Mouse (Mus musculus) 416B (cell line): ENCODE measurements around the gene Hexa.

Source experiments
- DNase-seq: peaks from one replicate; pipeline ENCODE4 v3.0.0; 2011; ENCODE audit warnings: low read depth

Gene Hexa

DNA sequence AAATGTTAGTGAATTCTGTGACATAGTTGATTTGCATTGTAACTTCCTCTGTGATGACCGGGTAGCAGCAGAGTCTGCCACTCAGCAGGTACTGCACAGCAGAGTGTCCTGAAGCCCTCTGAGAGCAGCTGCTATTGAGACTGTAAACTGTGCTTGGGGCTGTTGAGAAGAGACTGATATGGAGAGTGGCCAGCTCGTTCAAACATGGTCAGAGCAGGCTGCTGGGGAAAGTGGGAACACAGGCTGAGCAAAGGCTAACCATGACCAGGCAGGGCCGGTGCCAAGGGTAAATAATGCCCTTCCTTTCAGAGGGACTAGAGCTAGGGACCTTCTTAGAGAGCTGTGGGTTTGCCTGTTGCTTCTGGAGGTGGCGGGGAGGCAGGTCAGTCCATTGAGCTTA is 14.4 kb downstream of the Hexa start:
- DNase-seq: no peak

DNA sequence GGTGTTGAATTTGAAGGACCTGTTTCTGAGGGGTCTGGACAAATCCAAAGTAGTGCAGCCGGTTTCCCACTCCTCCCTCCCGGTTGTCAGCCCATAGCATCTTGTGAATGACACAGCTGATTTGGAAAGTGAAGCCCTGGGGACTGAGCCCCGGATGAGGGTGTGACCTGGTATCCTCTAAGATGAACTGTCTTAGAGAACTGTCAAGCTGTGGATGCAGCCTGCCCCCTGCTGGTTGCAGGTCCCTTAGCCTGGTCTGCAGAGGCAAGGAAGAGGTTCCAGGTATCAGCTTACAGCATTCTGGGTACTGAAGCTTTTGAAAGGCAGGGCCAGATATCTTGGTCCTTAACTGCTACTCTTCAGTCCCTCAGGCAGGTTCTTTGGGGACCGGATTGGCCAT is 26.3 kb downstream of the Hexa start:
- DNase-seq: peak; percentile 92

DNA sequence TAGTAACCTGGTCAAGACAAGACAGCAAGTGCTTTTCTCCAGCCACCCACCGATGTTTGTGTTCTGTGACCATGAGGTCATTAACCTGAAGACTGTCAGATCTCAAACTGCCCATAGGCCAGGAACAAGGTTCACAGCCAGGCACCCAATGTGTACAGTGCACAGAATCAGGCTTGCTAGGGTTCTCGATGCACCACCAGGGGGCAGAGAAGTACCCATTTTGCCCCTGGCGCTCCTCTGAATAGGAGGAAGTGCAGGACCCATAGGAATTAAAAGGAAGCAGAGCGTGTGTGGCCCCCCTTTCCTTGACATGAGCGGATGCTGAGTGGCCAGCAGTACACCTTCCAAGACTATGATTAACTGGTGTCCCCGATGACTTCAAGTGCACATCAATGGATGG is 27.8 kb downstream of the Hexa start:
- peak; percentile 83 for DNase-seq

DNA sequence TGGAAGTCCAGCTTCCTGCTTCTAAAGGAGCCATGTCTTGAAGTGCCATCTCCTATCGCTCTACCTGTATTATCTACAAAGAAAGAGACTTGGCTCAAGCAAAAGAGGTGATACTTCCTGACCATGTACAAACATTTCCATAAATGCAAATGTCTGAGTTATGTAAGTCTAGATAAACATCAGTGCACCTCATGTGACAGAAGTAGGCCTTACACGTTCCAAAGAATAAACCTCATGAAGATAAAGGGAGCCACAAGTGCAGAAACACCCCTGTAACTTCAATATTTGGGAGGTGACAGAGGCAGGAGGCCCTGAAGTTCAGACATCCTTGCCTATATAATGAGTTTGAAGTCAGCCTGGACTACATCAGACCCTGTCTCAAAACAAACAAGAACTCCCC is 32.5 kb downstream of the Hexa start:
- DNase-seq: no peak

DNA sequence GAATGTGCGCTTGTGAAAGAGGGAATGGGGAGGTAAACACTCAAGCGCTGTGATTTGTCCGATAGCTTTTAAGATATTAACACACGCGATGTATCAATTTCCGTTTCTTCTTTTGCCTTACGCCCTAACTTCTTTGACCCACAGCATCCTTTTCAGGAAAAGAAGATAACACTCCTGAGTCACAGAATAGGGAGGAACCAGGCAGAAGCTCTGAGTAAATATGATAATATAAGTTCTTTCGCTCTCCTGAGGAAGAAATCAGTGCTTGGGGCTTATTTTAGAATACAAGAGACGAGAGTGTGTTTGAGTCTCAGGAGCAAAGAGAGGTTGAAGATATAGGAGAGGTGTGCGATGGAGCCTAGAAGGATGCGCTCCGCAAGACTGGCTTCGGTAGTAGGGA is 38.1 kb downstream of the Hexa start:
- DNase-seq: no peak

DNA sequence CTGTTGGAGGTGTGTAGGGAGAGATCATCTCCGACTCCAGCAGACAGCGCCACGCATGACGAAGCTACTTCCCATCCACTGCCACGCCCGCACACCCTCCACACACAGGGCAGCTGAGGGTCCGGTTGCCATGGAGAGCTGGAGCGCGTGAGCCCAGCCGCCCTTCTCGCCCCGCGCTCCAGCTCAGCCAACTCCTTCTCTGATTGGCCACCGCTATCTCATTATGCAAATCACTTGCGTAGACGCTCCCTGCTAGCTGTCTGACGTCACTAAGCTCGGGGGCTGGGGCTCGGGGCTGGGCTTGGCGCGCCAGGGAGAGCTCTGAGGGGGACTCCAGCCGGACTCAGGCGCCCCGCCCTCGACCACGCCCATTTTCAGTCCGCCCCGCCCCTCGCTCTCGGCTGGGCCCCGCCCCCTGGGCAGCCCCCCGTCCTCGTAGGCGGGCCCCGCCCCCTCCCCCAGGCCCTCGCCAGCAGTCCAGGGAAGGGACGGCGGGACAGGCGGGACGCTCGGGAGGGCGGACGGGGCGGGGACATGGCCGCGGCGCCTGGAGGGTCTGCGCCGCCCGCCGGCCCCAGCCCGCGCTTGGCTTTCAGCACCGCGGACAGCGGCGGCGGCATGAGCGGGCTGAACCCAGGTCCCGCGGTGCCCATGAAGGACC is 38.6 kb downstream of the Hexa start, which contains the start of gene Celf6:
TSS of gene Celf6 (plus strand) at position 74 of the 661 bp plus-strand sequence.
- no peak for DNase-seq

DNA sequence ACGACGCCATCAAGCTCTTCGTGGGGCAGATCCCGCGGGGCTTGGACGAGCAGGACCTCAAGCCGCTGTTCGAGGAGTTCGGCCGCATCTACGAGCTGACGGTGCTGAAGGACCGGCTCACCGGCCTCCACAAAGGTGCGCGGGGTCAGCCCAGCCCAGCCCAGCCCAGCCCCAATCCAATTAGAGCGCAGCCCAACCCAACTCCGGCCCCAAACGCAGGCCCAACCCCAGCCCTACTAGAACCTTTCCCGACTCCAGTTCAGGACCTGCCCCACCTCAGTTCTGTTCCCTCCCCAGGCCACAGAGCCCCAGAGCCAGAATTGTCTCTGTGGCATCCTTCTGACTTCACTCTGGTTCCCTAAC is 39.1 kb downstream of the Hexa start:
- DNase-seq: no peak

DNA sequence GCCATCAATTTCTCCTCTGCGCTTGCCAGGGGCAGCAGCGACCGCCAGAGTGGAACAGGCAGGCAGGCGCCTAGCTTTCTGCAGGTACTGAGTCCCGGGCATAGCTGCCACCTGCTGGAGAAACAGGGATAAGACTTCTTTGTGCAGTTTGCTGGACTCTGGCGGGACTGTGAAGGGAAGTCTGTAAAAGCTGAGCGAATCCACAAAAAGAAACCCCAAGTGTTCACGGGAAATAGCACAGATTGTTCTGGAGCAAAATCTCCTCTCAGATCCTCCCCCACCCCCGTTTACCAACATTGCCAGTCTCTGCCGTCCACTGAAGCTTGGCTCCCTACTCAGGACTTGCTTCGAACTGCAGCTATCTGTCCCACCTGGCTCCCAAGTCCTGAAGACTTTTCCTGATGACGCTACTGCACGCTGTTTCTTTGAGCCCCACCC is 45.5 kb downstream of the Hexa start:
- peak; percentile 80 for DNase-seq

DNA sequence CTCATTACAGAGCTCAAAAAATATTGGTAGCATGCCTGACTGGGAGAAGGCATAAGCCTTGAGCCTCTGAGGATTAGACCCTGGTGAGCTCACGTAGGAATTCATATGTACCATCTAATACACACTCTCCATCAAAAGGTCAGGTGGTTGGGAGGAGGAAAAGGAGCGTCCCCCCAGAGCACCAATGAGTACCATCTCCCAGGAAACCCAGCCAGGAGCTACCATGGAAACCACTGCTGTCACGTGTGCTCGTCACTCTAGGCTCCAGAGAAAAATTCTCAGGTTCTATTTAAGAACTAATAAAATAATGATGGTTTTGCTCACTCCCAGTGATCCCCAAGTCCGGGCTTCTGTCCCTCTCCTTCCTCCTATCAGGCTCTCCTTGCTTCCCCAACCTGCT is 48.9 kb downstream of the Hexa start:
- no peak for DNase-seq

DNA sequence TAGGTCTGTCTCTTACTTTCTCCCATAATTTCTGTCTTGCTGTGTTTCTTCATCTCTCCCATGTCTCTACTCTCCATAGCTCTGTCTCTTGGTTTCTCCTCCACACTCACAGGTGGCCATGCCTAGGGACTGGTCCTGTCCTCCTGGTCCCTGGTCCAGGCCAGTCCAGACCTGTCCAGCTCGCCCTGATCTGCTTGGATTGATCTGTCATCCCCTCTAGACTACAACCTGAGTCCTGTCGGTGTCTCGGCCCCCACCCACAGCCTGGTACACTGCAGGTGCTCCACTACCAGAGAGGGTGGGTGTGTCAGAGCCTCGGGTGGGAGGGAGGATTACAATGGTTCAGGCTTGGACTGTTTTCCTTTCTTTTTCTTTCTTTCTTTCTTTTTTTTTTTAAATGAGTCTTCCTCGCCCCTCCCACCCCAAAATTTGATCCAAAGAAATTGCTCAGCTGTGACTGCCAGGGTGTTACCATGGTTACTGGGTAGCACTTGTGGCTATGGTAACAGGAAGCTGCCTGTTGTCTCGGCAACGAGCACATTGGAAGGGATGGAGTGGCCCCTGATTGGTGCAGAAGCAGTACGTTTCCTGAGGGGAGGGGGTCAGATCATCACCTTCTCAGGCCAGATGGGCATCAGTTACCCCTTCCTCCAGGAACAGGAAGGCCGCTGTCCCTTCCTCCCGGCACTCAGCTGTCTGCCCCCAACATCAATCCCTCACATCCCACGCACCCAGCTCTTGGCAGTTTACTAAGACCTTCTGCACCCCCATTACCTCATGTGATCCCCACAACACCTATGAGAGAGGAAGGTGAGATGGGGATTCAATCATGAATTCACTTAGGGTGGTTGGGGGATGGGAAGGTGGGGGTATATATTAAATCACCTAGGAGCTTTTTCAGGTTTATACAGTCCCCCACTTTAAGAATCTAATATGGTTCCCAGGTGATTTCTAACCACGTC is 49.7 kb downstream of the Hexa start:
- peak; percentile 24 for DNase-seq

DNA sequence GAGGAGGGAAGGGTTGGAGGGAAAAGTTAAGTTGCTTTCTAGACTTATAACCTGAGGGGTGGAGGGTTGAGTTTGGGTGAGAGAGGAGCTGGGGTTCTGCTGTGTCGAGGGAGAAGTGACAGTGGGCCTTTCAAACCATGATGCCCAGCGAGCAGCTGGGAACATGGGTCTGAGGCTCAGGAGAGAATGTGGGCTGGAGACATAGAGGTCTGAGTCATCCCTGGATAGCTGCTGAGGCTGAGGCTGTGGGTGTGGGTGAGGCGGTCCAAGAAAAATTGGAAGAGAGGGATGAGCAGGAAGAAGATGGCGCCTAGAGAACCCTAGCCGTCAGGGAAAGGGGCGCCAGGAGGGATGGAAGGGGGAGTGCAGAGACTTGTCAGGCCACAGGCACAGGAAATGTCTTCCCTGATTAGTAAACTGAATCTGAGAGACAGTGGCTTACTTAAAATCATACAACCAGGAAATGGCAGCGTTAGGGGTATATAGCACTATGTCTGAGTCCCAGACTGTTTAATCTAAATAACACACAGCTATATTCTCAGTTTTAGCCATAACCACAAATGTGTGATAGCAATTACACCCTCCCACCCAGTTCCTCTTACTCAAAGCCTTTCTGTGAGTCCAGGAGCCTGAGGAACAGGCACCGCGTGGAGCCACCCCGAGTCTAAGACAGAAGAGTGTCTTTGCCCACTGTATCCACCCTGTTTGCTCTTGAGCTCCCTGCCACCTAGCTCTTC is 50.5 kb downstream of the Hexa start:
- peak; percentile 26 for DNase-seq

DNA sequence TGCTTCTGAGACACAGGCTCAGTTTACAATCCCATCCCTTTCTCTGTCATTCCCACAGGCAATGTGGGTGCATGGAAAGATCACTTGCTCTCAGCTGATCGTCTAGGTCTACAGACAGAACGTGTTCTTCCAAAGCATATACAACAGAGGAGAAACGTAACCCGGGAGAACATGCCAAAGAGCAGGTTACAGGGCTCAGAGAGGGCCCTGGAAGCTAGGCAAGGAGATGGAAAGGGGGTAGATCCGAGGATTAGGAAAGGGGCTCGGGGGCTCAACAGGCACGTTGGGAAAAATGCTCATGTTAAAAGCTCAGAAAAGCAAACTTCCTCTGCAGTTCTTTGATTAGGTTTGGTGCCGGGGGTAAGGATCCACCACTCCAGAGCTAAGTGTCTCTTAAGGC is 62.3 kb downstream of the Hexa start:
- DNase-seq: no peak

DNA sequence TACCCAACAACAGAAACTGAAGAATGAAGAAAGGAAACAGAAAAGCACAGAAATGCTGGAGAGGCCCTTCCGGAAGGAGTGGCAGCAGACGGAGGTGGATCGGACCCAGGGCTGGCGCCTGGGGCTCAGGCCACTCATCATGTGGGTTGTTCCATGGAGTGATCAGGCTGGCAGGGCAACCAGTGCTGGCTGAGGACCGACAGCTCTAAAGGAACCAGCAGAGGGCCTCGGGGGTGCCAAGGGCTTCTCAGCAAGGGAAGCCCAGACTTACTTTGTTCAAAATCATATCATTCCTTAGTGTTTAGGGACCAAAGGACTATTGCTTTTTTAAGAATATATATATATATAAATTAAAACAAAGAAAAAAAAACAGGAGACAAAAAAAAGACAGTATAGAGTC is 66.6 kb downstream of the Hexa start:
- no peak for DNase-seq

DNA sequence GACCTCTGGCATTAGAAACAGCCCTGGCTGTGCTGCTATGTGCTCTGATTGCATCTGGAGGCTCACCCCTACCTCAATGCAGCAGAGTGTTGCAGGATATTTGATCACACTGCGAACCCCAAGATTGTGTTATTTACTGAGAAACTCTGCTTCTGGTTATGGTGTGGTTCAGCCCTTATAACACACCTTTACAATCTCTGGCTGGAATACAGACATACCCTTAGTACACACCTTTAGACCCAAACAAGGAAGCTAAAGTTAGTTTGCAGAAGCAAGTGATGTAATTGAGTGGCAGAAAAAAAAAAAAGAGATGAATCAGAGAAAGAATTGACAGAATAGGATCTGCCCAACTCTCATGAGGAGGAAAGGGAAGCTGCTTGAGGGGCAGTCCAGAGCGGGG is 71.6 kb downstream of the Hexa start:
- DNase-seq: no peak
